Mouse (Mus musculus) myocyte (in vitro differentiated cells): ENCODE results near the gene Zfhx3. TPM values are rescaled to one million over a fixed set of nuclear protein-coding genes. Genes with fewer than 3 reads are reported as not detected.

Experiments
- H3K27me3 ChIP-seq: one replicate; pipeline ENCODE4 v1.6.1; 2011; ENCODE audit not compliant: control insufficient read depth, insufficient read depth, insufficient read length
- H3K36me3 ChIP-seq: one replicate; pipeline ENCODE4 v1.6.1; 2011; ENCODE audit not compliant: control insufficient read depth, insufficient read depth
- H3K4me2 ChIP-seq: one replicate; pipeline ENCODE4 v1.6.1; 2011; ENCODE audit warnings: low read depth, control low read depth
- H3K4me3 ChIP-seq: one replicate; pipeline ENCODE4 v1.5.1; 2011; ENCODE audit warnings: mild to moderate bottlenecking, control low read depth, moderate library complexity
- H3K79me2 ChIP-seq: one replicate; pipeline ENCODE4 v1.6.1; 2011; ENCODE audit not compliant: control insufficient read depth, insufficient read depth
- H3ac ChIP-seq: one replicate; pipeline ENCODE4 v1.6.1; 2011; ENCODE audit not compliant: control insufficient read depth, insufficient read length
- CEBPB ChIP-seq: IDR thresholded peaks from 2 replicates; pipeline ENCODE4 v1.6.1; 2011; ENCODE audit warnings: mild to moderate bottlenecking, moderate library complexity; ENCODE audit not compliant: poor library complexity, insufficient read depth, severe bottlenecking
- E2F4 ChIP-seq: IDR thresholded peaks from one replicate; pipeline ENCODE4 v1.6.1; 2011; ENCODE audit warnings: mild to moderate bottlenecking, control low read depth, moderate library complexity; ENCODE audit not compliant: insufficient read depth
- MAX ChIP-seq: IDR thresholded peaks from one replicate; pipeline ENCODE4 v1.6.1; 2011; ENCODE audit warnings: low read depth, mild to moderate bottlenecking, control low read depth
- MYOD1 ChIP-seq, 3 experiments: IDR thresholded peaks; one replicate each; pipeline ENCODE4 v1.6.1; 2011; ENCODE audit warnings: control low read depth in 2 of 3, low read depth in 2 of 3, mild to moderate bottlenecking in 2 of 3, moderate library complexity in 1 of 3; ENCODE audit not compliant: insufficient read length in 2 of 3, control insufficient read depth in 1 of 3
- MYOG ChIP-seq, 3 experiments: IDR thresholded peaks; one replicate each; pipeline ENCODE4 v1.6.1; 2011; ENCODE audit warnings: control low read depth in 2 of 3, low read depth in 2 of 3, mild to moderate bottlenecking in 2 of 3; ENCODE audit not compliant: insufficient read length in 2 of 3, control insufficient read depth in 1 of 3, insufficient read depth in 1 of 3
- POLR2A ChIP-seq: IDR thresholded peaks from one replicate; pipeline ENCODE4 v1.6.1; 2011; ENCODE audit warnings: low read depth, mild to moderate bottlenecking, control low read depth, moderate library complexity; ENCODE audit not compliant: insufficient read length
- POLR2AphosphoS2 ChIP-seq: IDR thresholded peaks from one replicate; pipeline ENCODE4 v1.6.1; 2011; ENCODE audit warnings: low read depth, control low read depth; ENCODE audit not compliant: insufficient read length
- REST ChIP-seq: IDR thresholded peaks from one replicate; pipeline ENCODE4 v1.6.1; 2011; ENCODE audit warnings: mild to moderate bottlenecking, control low read depth, moderate library complexity; ENCODE audit not compliant: insufficient read depth, insufficient read length
- SRF ChIP-seq: IDR thresholded peaks from one replicate; pipeline ENCODE4 v1.6.1; 2011; ENCODE audit warnings: low read depth; ENCODE audit not compliant: control insufficient read depth, insufficient read length
- TCF12 ChIP-seq: IDR thresholded peaks from one replicate; pipeline ENCODE4 v1.6.1; 2011; ENCODE audit warnings: mild to moderate bottlenecking, control low read depth; ENCODE audit not compliant: poor library complexity, insufficient read depth, severe bottlenecking
- TCF3 ChIP-seq: IDR thresholded peaks from one replicate; pipeline ENCODE4 v1.6.1; 2011; ENCODE audit warnings: low read depth, control low read depth; ENCODE audit not compliant: insufficient read length
- USF1 ChIP-seq: IDR thresholded peaks from one replicate; pipeline ENCODE4 v1.6.1; 2011; ENCODE audit warnings: low read depth, mild to moderate bottlenecking, control low read depth, moderate library complexity
- polyA plus RNA-seq: library from polyadenylated mRNA; unstranded; fragments of >200 nt; fragmentation: generic; extraction: Trizol; gene quantifications from one replicate; pipeline ENCODE4 v1.2.1, GENCODE M21; 2012; ENCODE audit warnings: missing spikeins

The Zfhx3 gene
- polyA plus RNA-seq, 1 experiment, result 3.0 TPM

- H3ac ChIP-seq, result no peak overlapping the region
- no peaks in the 10 kb centered on the region for H3K79me2 ChIP-seq
These were observed 1049.0 kb downstream of the Zfhx3 start for GRCm38 (mm10) chr8:108991395-108991794.

GRCm38 (mm10) chr8:108993718-108994117 is 1051.3 kb downstream of the Zfhx3 start:
- Histone ChIP-seq H3K36me3 (no peaks in the 10 kb centered on the region), H3K27me3 (no peaks in the 10 kb centered on the region), H3ac (no peak overlapping the region), H3K79me2 (no peaks in the 10 kb centered on the region), H3K4me3 (no peak overlapping the region), H3K4me2 (no peak overlapping the region)
- TF ChIP-seq POLR2AphosphoS2, result no peak
- TF ChIP-seq SRF, result no peak
- TF ChIP-seq USF1, result no peak
- TF ChIP-seq TCF3, result no peak
- TF ChIP-seq E2F4, result no peak
- TF ChIP-seq TCF12, result no peak
- no peak for TF ChIP-seq CEBPB
- TF ChIP-seq MYOG (IDR thresholded peaks at IDR 0.05; ENCODE audit: control insufficient read depth in 1 of 3, insufficient read depth in 1 of 3, insufficient read length in 2 of 3, low read depth in 2 of 3), result no peak
- TF ChIP-seq MYOD1 (IDR thresholded peaks at IDR 0.05; ENCODE audit: control insufficient read depth in 1 of 3, insufficient read length in 2 of 3, low read depth in 2 of 3), result no peak
- TF ChIP-seq POLR2A, result no peak
- no peak for TF ChIP-seq REST
- no peak for TF ChIP-seq MAX

More at GRCm38 (mm10) chr8:108991395-108991794, 1049.0 kb downstream of the Zfhx3 start:
- Histone ChIP-seq H3K4me3 (no peak overlapping the region), H3K27me3 (no peaks in the 10 kb centered on the region), H3K4me2 (no peak overlapping the region), H3K36me3 (no peaks in the 10 kb centered on the region)
- no peak for TF ChIP-seq POLR2A
- TF ChIP-seq POLR2AphosphoS2, result no peak
- no peak for TF ChIP-seq SRF
- TF ChIP-seq MAX, result no peak
- TF ChIP-seq TCF12, result no peak
- TF ChIP-seq MYOG (IDR thresholded peaks at IDR 0.05; ENCODE audit: control insufficient read depth in 1 of 3, insufficient read depth in 1 of 3, insufficient read length in 2 of 3, low read depth in 2 of 3), result no peak
- TF ChIP-seq E2F4, result no peak
- TF ChIP-seq CEBPB, result no peak
- no peak for TF ChIP-seq REST
- no peak for TF ChIP-seq TCF3
- no peak for TF ChIP-seq USF1
- no peak for TF ChIP-seq MYOD1 (IDR thresholded peaks at IDR 0.05; ENCODE audit: control insufficient read depth in 1 of 3, insufficient read length in 2 of 3, low read depth in 2 of 3)

GRCm38 (mm10) chr8:108994187-108994586 is 1051.7 kb downstream of the Zfhx3 start:
- Histone ChIP-seq H3K36me3 (no peaks in the 10 kb centered on the region), H3ac (no peak overlapping the region), H3K4me3 (no peak overlapping the region), H3K27me3 (no peaks in the 10 kb centered on the region), H3K4me2 (no peak overlapping the region), H3K79me2 (no peaks in the 10 kb centered on the region)
- TF ChIP-seq POLR2A, result no peak
- no peak for TF ChIP-seq MYOD1 (IDR thresholded peaks at IDR 0.05; ENCODE audit: control insufficient read depth in 1 of 3, insufficient read length in 2 of 3, low read depth in 2 of 3)
- TF ChIP-seq MYOG (IDR thresholded peaks at IDR 0.05; ENCODE audit: control insufficient read depth in 1 of 3, insufficient read depth in 1 of 3, insufficient read length in 2 of 3, low read depth in 2 of 3), result no peak
- TF ChIP-seq MAX, result no peak
- no peak for TF ChIP-seq USF1
- no peak for TF ChIP-seq POLR2AphosphoS2
- no peak for TF ChIP-seq SRF
- TF ChIP-seq TCF12, result no peak
- no peak for TF ChIP-seq REST
- no peak for TF ChIP-seq CEBPB
- TF ChIP-seq E2F4, result no peak
- no peak for TF ChIP-seq TCF3

- Histone ChIP-seq H3K27me3 (no peaks in the 10 kb centered on the region), H3K36me3 (no peaks in the 10 kb centered on the region), H3K4me3 (no peak overlapping the region), H3ac (no peak overlapping the region), H3K4me2 (no peak overlapping the region), H3K79me2 (no peaks in the 10 kb centered on the region)
- no peak for TF ChIP-seq REST
- TF ChIP-seq USF1, result no peak
- TF ChIP-seq CEBPB, result no peak
- TF ChIP-seq POLR2A, result no peak
- no peak for TF ChIP-seq POLR2AphosphoS2
- TF ChIP-seq TCF12, result no peak
These were observed 1052.4 kb downstream of the Zfhx3 start for GRCm38 (mm10) chr8:108994880-108995279.

- no peak overlapping the region for H3K4me2 ChIP-seq
- H3K4me3 ChIP-seq, result no peak overlapping the region
- H3K79me2 ChIP-seq, result no peaks in the 10 kb centered on the region
- H3K27me3 ChIP-seq, result no peaks in the 10 kb centered on the region
- no peak overlapping the region for H3ac ChIP-seq
- H3K36me3 ChIP-seq, result no peaks in the 10 kb centered on the region
- TF ChIP-seq MAX, result no peak
- no peak for TF ChIP-seq CEBPB
- TF ChIP-seq E2F4, result no peak
- TF ChIP-seq MYOD1 (IDR thresholded peaks at IDR 0.05; ENCODE audit: control insufficient read depth in 1 of 3, insufficient read length in 2 of 3, low read depth in 2 of 3), result no peak
- TF ChIP-seq POLR2AphosphoS2, result no peak
- TF ChIP-seq POLR2A, result no peak
- TF ChIP-seq TCF3, result no peak
- no peak for TF ChIP-seq USF1
- no peak for TF ChIP-seq SRF
- TF ChIP-seq MYOG (IDR thresholded peaks at IDR 0.05; ENCODE audit: control insufficient read depth in 1 of 3, insufficient read depth in 1 of 3, insufficient read length in 2 of 3, low read depth in 2 of 3), result no peak
- no peak for TF ChIP-seq REST
- TF ChIP-seq TCF12, result no peak
These were observed 1054.9 kb downstream of the Zfhx3 start for GRCm38 (mm10) chr8:108997334-108997733.
